Mouse (Mus musculus) gastrocnemius, postnatal 10 days (tissue): ENCODE data around the gene Phldb3. TPM values are rescaled to one million over a fixed set of nuclear protein-coding genes. Genes with fewer than 3 reads are reported as not detected.

Experiments
- total RNA-seq, 2 experiments: library from RNA; stranded (reverse); gene quantifications; 2 replicates each; pipeline ENCODE4 v1.2.3; 2021

The Phldb3 gene
- total RNA-seq, 2 experiments from 2014 or later: 0.77 to 0.80 TPM

Other genes with a start within 250 kb of the Phldb3 start
- 1 to 10 TPM in 1 of 2 experiments, under 1 TPM in 1; 0.14 to 1.8 TPM for gene Kcnn4, start 240.5 kb upstream of the Phldb3 start, total RNA-seq
- 10 to 100 TPM; 15.4 to 17.1 TPM for gene Smg9, start 211.1 kb upstream of the Phldb3 start, total RNA-seq
- under 1 TPM in 1 of 2 experiments, not detected in 1; 0.21 TPM for gene Irgc1, start 158.5 kb upstream of the Phldb3 start, total RNA-seq
- gene Plaur, start 148.3 kb upstream of the Phldb3 start, total RNA-seq: 1 to 10 TPM; 2.0 to 3.0 TPM
- 10 to 100 TPM; 14.7 to 17.4 TPM for gene Cadm4, start 128.7 kb upstream of the Phldb3 start, total RNA-seq
- 10 to 100 TPM; 11.4 to 11.6 TPM for gene Zfp428, start 103.8 kb upstream of the Phldb3 start, total RNA-seq
- not detected for gene AC161166.1, start 98.3 kb upstream of the Phldb3 start, total RNA-seq
- gene Irgq, start 80.1 kb upstream of the Phldb3 start, total RNA-seq: 10 to 100 TPM; 12.8 to 15.3 TPM
- not detected for gene Pinlyp, start 64.6 kb upstream of the Phldb3 start, total RNA-seq
- gene Xrcc1, start 64.5 kb upstream of the Phldb3 start, total RNA-seq: 10 to 100 TPM; 22.5 to 26.3 TPM
- gene Ethe1, start 23.2 kb upstream of the Phldb3 start, total RNA-seq: 10 to 100 TPM in 1 of 2 experiments, 1 to 10 TPM in 1; 9.4 to 10.0 TPM
- gene Zfp575, start 23.1 kb upstream of the Phldb3 start, total RNA-seq: under 1 TPM; 0.59 to 0.95 TPM
- not detected for gene Lypd3, start 25.8 kb downstream of the Phldb3 start, total RNA-seq
- not detected for gene Tex101, start 65.9 kb downstream of the Phldb3 start, total RNA-seq
- gene BC049730, start 98.5 kb downstream of the Phldb3 start, total RNA-seq: not detected
- gene Gm4763, start 116.1 kb downstream of the Phldb3 start, total RNA-seq: not detected
- under 1 TPM in 1 of 2 experiments, not detected in 1; 0.77 TPM for gene Cd177, start 149.5 kb downstream of the Phldb3 start, total RNA-seq
- gene Ceacam10, start 166.4 kb downstream of the Phldb3 start, total RNA-seq: not detected